Mouse (Mus musculus) liver, postnatal 0 days (tissue): ENCODE measurements around the gene Gm11937.

Experiments
- CTCF ChIP-seq: sonication (generic); IDR thresholded peaks from 2 replicates; pipeline ENCODE4 v1.5.1; 2016; ENCODE audit warnings: antibody characterized with exemption, low read depth
- EP300 ChIP-seq: IDR thresholded peaks from 2 replicates; pipeline ENCODE4 v1.6.1; 2016; ENCODE audit warnings: antibody characterized with exemption, low read depth, mild to moderate bottlenecking

GRCm38 (mm10) chr11:99628138-99628537, 18.1 kb upstream of the Gm11937 start, which contains the start of gene Krtap4-1:
- TF ChIP-seq CTCF (no peak), EP300 (no peak)
